Mouse (Mus musculus): Measurements from ENCODE around the gene Cyb561. TPM values are rescaled to one million over a fixed set of nuclear protein-coding genes. Genes with fewer than 3 reads are reported as not detected.

The Cyb561 gene
- polyA plus RNA-seq, 1 experiment from 2014 or later, result 0.79 TPM

GRCm38 (mm10) chr11:105935496-105935895, 17.6 kb downstream of the Cyb561 start:
- Histone ChIP-seq H3K27ac (ENCODE audit: low read length) (no peak overlapping the region), H3K27me3 (ENCODE audit: control insufficient read depth, insufficient read depth, low read depth, low read length) (no peaks in the 10 kb centered on the region), H3K4me3 (ENCODE audit: low read depth, low read length) (no peak overlapping the region), H3K36me3 (ENCODE audit: control insufficient read depth, insufficient read depth) (no peaks in the 10 kb centered on the region), H3K4me2 (ENCODE audit: low read depth, low read length) (no peak overlapping the region), H3K9me3 (replicated peaks; ENCODE audit: control insufficient read depth, low read length) (no peaks in the 10 kb centered on the region), H3K4me1 (ENCODE audit: control insufficient read depth, low read depth, low read length) (no peaks in the 10 kb centered on the region), H3K9ac (ENCODE audit: low read depth, low read length) (no peak overlapping the region)
- 63% methylated on average over 8 of the region's 8 CpGs for WGBS (ENCODE audit: insufficient replicate concordance)
- no peak for ATAC-seq (ENCODE audit: low read depth)

DNA sequence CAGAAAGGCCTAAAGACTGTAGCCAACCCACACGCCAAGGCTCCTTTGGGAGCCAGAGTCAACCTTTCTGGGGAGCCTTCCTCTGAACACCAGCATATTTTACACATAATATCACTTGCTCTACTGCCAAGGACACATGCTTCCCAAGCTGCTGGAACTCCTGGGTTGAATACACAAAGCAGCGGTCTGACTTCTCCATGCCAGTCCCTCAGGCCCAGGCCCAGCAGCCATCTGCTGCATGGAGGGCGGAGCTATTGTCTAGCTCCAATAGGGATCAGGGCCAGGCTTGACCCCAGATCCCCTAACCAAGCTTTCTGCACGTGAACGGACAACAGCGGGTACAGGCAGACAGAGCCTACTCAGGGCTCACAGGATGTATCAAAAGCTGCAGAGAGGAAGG, 18.3 kb downstream of the Cyb561 start:
- Histone ChIP-seq H3K36me3 (ENCODE audit: control insufficient read depth, insufficient read depth) (no peaks in the 10 kb centered on the region), H3K27ac (ENCODE audit: low read length) (no peak overlapping the region), H3K4me3 (ENCODE audit: low read depth, low read length) (no peak overlapping the region), H3K27me3 (ENCODE audit: control insufficient read depth, insufficient read depth, low read depth, low read length) (no peaks in the 10 kb centered on the region), H3K9me3 (replicated peaks; ENCODE audit: control insufficient read depth, low read length) (no peaks in the 10 kb centered on the region), H3K9ac (ENCODE audit: low read depth, low read length) (no peak overlapping the region), H3K4me1 (ENCODE audit: control insufficient read depth, low read depth, low read length) (no peaks in the 10 kb centered on the region), H3K4me2 (ENCODE audit: low read depth, low read length) (no peak overlapping the region)
- 67% methylated on average over 6 of the region's 6 CpGs for WGBS (ENCODE audit: insufficient replicate concordance)
- no peak for ATAC-seq (ENCODE audit: low read depth)

- H3K4me3 ChIP-seq (ENCODE audit: low read depth, low read length), result no peak overlapping the region
- no peaks in the 10 kb centered on the region for H3K27me3 ChIP-seq (ENCODE audit: control insufficient read depth, insufficient read depth, low read depth, low read length)
- no peak overlapping the region for H3K4me2 ChIP-seq (ENCODE audit: low read depth, low read length)
- no peak overlapping the region for H3K27ac ChIP-seq (ENCODE audit: low read length)
- H3K9me3 ChIP-seq (replicated peaks; ENCODE audit: control insufficient read depth, low read length), result no peaks in the 10 kb centered on the region
- H3K4me1 ChIP-seq (ENCODE audit: control insufficient read depth, low read depth, low read length), result no peaks in the 10 kb centered on the region
- WGBS (ENCODE audit: insufficient replicate concordance), result 55% methylated on average over 5 of the region's 5 CpGs
- H3K36me3 ChIP-seq (ENCODE audit: control insufficient read depth, insufficient read depth), result no peaks in the 10 kb centered on the region
- no peak for ATAC-seq (ENCODE audit: low read depth)
- H3K9ac ChIP-seq (ENCODE audit: low read depth, low read length), result no peak overlapping the region
These were observed 18.8 kb downstream of the Cyb561 start for GRCm38 (mm10) chr11:105934303-105934711.

GRCm38 (mm10) chr11:105933746-105934145, 19.4 kb downstream of the Cyb561 start:
- no peak for ATAC-seq (ENCODE audit: low read depth)
- H3K4me3 ChIP-seq (ENCODE audit: low read depth, low read length), result no peak overlapping the region
- 72% methylated on average over 8 of the region's 8 CpGs for WGBS (ENCODE audit: insufficient replicate concordance)
- no peaks in the 10 kb centered on the region for H3K27me3 ChIP-seq (ENCODE audit: control insufficient read depth, insufficient read depth, low read depth, low read length)
- no peaks in the 10 kb centered on the region for H3K4me1 ChIP-seq (ENCODE audit: control insufficient read depth, low read depth, low read length)
- H3K36me3 ChIP-seq (ENCODE audit: control insufficient read depth, insufficient read depth), result no peaks in the 10 kb centered on the region
- H3K9me3 ChIP-seq (replicated peaks; ENCODE audit: control insufficient read depth, low read length), result no peaks in the 10 kb centered on the region
- H3K9ac ChIP-seq (ENCODE audit: low read depth, low read length), result no peak overlapping the region
- no peak overlapping the region for H3K4me2 ChIP-seq (ENCODE audit: low read depth, low read length)
- no peak overlapping the region for H3K27ac ChIP-seq (ENCODE audit: low read length)

- H3K9ac ChIP-seq (ENCODE audit: low read depth, low read length), result no peak overlapping the region
- no peaks in the 10 kb centered on the region for H3K36me3 ChIP-seq (ENCODE audit: control insufficient read depth, insufficient read depth)
- no peak overlapping the region for H3K4me3 ChIP-seq (ENCODE audit: low read depth, low read length)
- H3K4me2 ChIP-seq (ENCODE audit: low read depth, low read length), result no peak overlapping the region
- ATAC-seq (ENCODE audit: low read depth), result no peak
- H3K27ac ChIP-seq (ENCODE audit: low read length), result no peak overlapping the region
- no peaks in the 10 kb centered on the region for H3K4me1 ChIP-seq (ENCODE audit: control insufficient read depth, low read depth, low read length)
- H3K27me3 ChIP-seq (ENCODE audit: control insufficient read depth, insufficient read depth, low read depth, low read length), result no peaks in the 10 kb centered on the region
- 77% methylated on average over 3 of the region's 3 CpGs for WGBS (ENCODE audit: insufficient replicate concordance)
- no peaks in the 10 kb centered on the region for H3K9me3 ChIP-seq (replicated peaks; ENCODE audit: control insufficient read depth, low read length)
These were observed 21.8 kb downstream of the Cyb561 start for GRCm38 (mm10) chr11:105931380-105931779.

DNA sequence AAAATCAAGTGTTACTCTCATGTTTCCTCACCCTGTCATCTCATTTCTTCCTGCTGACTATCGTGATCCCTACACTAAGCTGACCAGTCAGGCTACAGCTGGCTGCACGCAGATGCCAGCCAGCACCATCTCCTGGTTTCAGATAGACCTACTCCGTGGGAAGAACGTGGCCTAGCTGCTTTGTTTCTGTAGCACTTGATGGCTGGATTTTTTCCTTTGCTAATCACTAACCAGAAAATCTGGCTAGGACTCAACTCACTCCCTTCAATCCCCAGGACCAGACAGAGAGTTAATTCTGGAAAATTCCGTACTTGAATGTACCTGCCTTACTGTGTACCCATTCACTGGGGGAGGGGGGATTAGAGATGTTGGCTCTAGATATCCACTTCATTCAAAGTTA, 25.0 kb downstream of the Cyb561 start:
- no peak overlapping the region for H3K27ac ChIP-seq (ENCODE audit: low read length)
- no peaks in the 10 kb centered on the region for H3K27me3 ChIP-seq (ENCODE audit: control insufficient read depth, insufficient read depth, low read depth, low read length)
- 65% methylated on average over 5 of the region's 5 CpGs for WGBS (ENCODE audit: insufficient replicate concordance)
- no peak for ATAC-seq (ENCODE audit: low read depth)
- H3K4me1 ChIP-seq (ENCODE audit: control insufficient read depth, low read depth, low read length), result no peaks in the 10 kb centered on the region
- H3K4me3 ChIP-seq (ENCODE audit: low read depth, low read length), result no peak overlapping the region
- no peaks in the 10 kb centered on the region for H3K9me3 ChIP-seq (replicated peaks; ENCODE audit: control insufficient read depth, low read length)
- no peaks in the 10 kb centered on the region for H3K36me3 ChIP-seq (ENCODE audit: control insufficient read depth, insufficient read depth)
- no peak overlapping the region for H3K4me2 ChIP-seq (ENCODE audit: low read depth, low read length)
- no peak overlapping the region for H3K9ac ChIP-seq (ENCODE audit: low read depth, low read length)

GRCm38 (mm10) chr11:105927065-105928030, 25.8 kb downstream of the Cyb561 start:
- WGBS (ENCODE audit: insufficient replicate concordance), result 52% methylated on average over 14 of the region's 14 CpGs
- H3K27ac ChIP-seq (ENCODE audit: low read length), result no peak overlapping the region
- peaks cover 6% of the 10 kb centered on the region; the same call in 1 of the 2 replicates for H3K4me1 ChIP-seq (ENCODE audit: control insufficient read depth, low read depth, low read length)
- H3K36me3 ChIP-seq (ENCODE audit: control insufficient read depth, insufficient read depth), result no peaks in the 10 kb centered on the region
- no peak overlapping the region for H3K4me3 ChIP-seq (ENCODE audit: low read depth, low read length)
- no peaks in the 10 kb centered on the region for H3K27me3 ChIP-seq (ENCODE audit: control insufficient read depth, insufficient read depth, low read depth, low read length)
- H3K9me3 ChIP-seq (replicated peaks; ENCODE audit: control insufficient read depth, low read length), result no peaks in the 10 kb centered on the region
- ATAC-seq (ENCODE audit: low read depth), result no peak
- no peak overlapping the region for H3K9ac ChIP-seq (ENCODE audit: low read depth, low read length)
- H3K4me2 ChIP-seq (ENCODE audit: low read depth, low read length), result no peak overlapping the region

- H3K27me3 ChIP-seq (ENCODE audit: control insufficient read depth, insufficient read depth, low read depth, low read length), result no peaks in the 10 kb centered on the region
- H3K9me3 ChIP-seq (replicated peaks; ENCODE audit: control insufficient read depth, low read length), result no peaks in the 10 kb centered on the region
- H3K27ac ChIP-seq (ENCODE audit: low read length), result no peak overlapping the region
- no peaks in the 10 kb centered on the region for H3K36me3 ChIP-seq (ENCODE audit: control insufficient read depth, insufficient read depth)
- no peak overlapping the region for H3K9ac ChIP-seq (ENCODE audit: low read depth, low read length)
- 69% methylated on average over 20 of the region's 20 CpGs for WGBS (ENCODE audit: insufficient replicate concordance)
- H3K4me2 ChIP-seq (ENCODE audit: low read depth, low read length), result no peak overlapping the region
- no peak overlapping the region for H3K4me3 ChIP-seq (ENCODE audit: low read depth, low read length)
- H3K4me1 ChIP-seq (ENCODE audit: control insufficient read depth, low read depth, low read length), result peaks cover 18% of the 10 kb centered on the region
- peak; percentile 35; the same call in 1 of the 2 replicates for ATAC-seq (ENCODE audit: low read depth)
These were observed 30.1 kb downstream of the Cyb561 start for GRCm38 (mm10) chr11:105922769-105923663.
